Mouse (Mus musculus) ovary, adult 18-20 months (tissue): ENCODE results near the gene Zfp704.

Experiments used
- DNase-seq: peaks from one replicate; pipeline ENCODE4 v3.0.0; 2022; ENCODE audit warnings: low spot score, mixed read lengths

Zfp704 gene

GRCm38 (mm10) chr3:9557778-9558560 lies 51.9 kb downstream of the Zfp704 start:
- no peak for DNase-seq

GRCm38 (mm10) chr3:9556137-9556536 lies 53.7 kb downstream of the Zfp704 start:
- no peak for DNase-seq

- DNase-seq: no peak
Measured at GRCm38 (mm10) chr3:9554916-9555315, 55.0 kb downstream of the Zfp704 start.

GRCm38 (mm10) chr3:9552332-9552731 lies 57.6 kb downstream of the Zfp704 start:
- no peak for DNase-seq

- DNase-seq: no peak
Measured at GRCm38 (mm10) chr3:9550930-9551329, 59.0 kb downstream of the Zfp704 start.

GRCm38 (mm10) chr3:9549815-9550214 lies 60.1 kb downstream of the Zfp704 start:
- no peak for DNase-seq

GRCm38 (mm10) chr3:9548188-9548587 lies 61.7 kb downstream of the Zfp704 start:
- no peak for DNase-seq

- no peak for DNase-seq
Measured at GRCm38 (mm10) chr3:9546882-9547620, 62.8 kb downstream of the Zfp704 start.

- DNase-seq: no peak
Measured at GRCm38 (mm10) chr3:9544421-9544820, 65.5 kb downstream of the Zfp704 start.

- no peak for DNase-seq
Measured at GRCm38 (mm10) chr3:9543916-9544315, 66.0 kb downstream of the Zfp704 start.

GRCm38 (mm10) chr3:9543463-9543862 lies 66.4 kb downstream of the Zfp704 start:
- DNase-seq: no peak

GRCm38 (mm10) chr3:9541561-9541960 lies 68.3 kb downstream of the Zfp704 start:
- no peak for DNase-seq

- no peak for DNase-seq
Measured at GRCm38 (mm10) chr3:9538510-9538909, 71.4 kb downstream of the Zfp704 start.

GRCm38 (mm10) chr3:9537889-9538288 lies 72.0 kb downstream of the Zfp704 start:
- DNase-seq: no peak

- no peak for DNase-seq
Measured at GRCm38 (mm10) chr3:9530097-9530780, 79.6 kb downstream of the Zfp704 start.

- no peak for DNase-seq
Measured at GRCm38 (mm10) chr3:9524429-9524828, 85.5 kb downstream of the Zfp704 start.

GRCm38 (mm10) chr3:9523081-9523932 lies 86.6 kb downstream of the Zfp704 start:
- DNase-seq: no peak

- DNase-seq: no peak
Measured at GRCm38 (mm10) chr3:9522009-9522408, 87.9 kb downstream of the Zfp704 start.

- no peak for DNase-seq
Measured at GRCm38 (mm10) chr3:9520728-9521054, 89.2 kb downstream of the Zfp704 start.

GRCm38 (mm10) chr3:9520051-9520727 lies 89.7 kb downstream of the Zfp704 start:
- DNase-seq: peak; percentile 51

- no peak for DNase-seq
Measured at GRCm38 (mm10) chr3:9519491-9519890, 90.4 kb downstream of the Zfp704 start.
